Mouse (Mus musculus) embryo, embryonic 11.5 days (tissue): ENCODE results near the gene Prss56.

Source experiments
- DNase-seq: peaks from one replicate; pipeline ENCODE4 v3.0.0-alpha.2; 2012; ENCODE audit warnings: low read depth, low spot score

Prss56 gene

DNA sequence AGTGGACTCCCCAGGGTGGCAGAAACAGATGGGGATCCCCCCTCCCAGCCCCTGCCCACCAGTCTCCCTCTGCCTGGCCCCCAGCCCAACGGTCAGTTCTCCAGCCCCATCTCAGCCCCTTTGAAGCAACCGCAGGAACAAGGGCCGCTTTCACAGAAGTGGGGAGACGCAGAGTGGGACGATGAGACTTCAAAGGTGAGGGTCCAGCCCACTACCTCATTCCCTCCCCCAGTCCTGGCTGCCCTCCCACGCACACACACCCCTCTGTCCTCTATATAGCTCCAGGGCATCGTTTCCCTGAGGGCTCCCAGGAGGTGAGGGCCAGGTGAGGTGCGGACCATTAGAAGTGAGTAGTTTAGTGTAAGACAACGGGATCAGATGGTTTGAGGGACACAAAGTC, at the start of gene Prss56:
Gene Prss56 (plus strand): TSS at position 301 of the 400 bp plus-strand sequence.
- DNase-seq, result no peak

DNA sequence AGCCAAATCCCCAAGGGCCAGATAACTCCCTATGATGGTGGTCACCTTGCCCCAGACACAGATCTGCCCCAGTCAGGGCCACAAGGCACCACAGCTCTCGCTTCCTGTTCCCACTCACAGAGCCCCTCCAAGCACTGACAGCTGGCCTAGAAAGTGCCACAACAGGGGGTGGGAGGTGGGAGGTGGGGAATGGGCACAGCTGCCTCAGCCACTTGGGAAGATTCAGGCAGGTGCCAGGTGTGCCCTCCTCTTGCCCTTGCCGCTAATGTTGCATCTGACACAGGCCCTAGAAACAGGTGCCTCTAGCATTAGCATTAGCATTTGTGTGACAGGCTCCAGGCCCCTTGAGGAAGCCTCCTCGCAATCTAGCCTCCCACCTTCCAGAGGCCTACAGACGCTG, 41.6 kb upstream of the Prss56 start:
- DNase-seq, result no peak

DNA sequence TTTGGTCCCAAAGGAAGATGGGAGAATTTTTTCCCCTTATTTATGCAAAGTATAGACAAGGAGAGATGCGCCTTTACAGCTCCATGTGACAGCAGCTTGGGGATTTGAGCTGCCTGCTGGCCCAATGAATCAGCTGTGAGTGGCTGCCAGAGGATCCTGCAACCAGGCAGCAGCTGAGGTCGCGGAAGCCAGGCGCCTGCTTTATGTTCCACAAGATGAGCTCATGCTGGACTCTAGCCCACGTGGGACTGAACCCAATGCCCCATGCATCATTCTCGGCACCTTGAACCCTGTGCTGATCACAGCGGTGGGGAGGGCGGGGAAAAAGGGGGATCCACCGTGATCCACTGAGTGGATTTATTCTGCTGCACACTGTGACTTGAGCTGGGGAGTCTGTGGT, 40.7 kb upstream of the Prss56 start:
- no peak for DNase-seq

DNA sequence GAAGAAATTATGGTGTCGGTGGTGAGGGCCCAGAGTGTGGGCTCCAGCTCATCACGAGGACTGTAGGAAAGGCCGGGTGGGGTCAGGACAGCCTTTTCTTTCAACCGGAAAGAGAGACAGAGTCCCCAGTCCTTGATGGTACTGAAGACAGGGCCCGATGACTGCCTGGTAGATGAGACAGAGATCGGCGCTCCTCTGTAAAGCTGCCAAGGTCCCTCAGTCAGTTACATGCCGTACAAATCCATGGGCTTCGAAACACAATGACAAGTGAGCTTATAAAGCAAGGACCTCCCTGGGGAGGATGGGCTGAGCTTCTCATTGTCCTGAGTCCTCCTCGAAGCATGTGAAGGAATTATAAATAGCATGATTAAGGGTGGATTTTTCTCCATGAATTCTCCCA, 40.0 kb upstream of the Prss56 start:
- DNase-seq, result no peak

DNA sequence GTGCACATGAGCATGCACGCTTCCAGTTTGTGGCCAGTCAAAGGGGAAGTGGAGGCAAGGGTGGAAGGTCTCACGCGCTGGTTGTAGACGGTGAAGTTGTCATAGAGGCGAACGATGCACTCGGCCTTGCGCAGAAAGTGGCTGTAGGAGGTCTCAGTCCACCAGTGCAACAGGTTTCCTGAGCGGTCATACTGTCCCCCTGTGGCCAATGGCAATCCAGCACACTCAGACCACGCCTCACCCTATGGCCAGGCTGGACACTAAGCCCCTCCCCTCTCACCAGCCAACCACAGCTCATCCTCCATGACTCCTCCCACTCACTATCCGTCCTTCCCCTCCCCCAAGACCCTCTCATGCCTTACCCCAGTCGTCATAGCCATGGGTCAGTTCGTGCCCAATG, 33.7 kb upstream of the Prss56 start:
- no peak for DNase-seq

DNA sequence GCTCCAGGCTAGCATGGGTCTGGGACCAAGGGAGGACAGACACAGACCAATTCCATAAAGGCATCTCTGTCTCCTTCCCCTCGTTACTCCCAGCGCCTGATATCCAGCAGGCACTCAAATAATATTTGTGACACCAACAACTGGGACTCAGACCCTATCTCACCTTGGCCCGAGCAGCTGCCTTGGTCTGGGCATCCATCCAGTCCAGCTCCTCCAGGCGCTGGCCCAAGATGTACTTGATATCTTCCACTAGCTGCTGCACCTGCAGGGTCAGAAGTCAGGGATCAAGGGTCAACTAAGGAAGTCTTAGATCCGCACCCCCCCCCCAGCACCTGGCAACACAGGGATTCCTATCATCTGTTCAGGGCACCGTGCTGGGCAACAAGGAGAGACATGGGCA, 31.8 kb upstream of the Prss56 start:
- no peak for DNase-seq

DNA sequence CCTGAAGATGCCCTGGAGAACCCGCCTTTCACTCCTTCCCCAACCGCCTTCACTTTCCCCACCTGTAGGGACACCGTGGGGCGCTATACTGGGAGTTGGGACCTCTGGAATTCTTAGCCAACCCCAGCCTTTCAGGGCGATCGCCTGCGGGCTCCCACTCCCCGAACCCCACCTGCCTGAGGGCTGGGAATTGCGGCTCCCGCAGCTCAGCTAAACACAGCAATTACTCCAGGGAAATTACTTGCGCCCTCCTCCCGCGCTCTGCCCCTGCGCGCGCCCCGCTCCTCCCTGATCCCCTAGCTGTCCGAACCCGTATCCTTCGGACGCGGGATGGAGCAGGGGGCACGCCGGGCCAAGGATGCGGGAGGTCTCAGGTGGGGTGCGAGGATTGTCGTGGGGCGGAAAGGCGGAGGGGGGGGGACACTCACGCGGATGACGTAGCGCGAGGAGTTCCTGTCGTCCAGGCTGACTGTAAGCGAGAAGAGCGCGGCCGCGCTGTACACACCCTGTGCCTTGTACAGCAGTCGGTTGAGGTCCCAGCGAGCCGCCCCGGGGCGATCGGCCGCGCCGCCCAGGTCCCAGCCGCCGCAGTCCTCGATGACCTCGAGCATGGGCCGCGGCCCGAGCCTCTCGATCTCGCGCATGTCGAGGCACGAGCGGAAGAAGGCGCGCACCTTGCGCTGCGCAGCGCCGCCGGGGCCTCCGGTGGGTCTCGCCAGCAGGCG, 29.2 kb upstream of the Prss56 start:
- no peak for DNase-seq

DNA sequence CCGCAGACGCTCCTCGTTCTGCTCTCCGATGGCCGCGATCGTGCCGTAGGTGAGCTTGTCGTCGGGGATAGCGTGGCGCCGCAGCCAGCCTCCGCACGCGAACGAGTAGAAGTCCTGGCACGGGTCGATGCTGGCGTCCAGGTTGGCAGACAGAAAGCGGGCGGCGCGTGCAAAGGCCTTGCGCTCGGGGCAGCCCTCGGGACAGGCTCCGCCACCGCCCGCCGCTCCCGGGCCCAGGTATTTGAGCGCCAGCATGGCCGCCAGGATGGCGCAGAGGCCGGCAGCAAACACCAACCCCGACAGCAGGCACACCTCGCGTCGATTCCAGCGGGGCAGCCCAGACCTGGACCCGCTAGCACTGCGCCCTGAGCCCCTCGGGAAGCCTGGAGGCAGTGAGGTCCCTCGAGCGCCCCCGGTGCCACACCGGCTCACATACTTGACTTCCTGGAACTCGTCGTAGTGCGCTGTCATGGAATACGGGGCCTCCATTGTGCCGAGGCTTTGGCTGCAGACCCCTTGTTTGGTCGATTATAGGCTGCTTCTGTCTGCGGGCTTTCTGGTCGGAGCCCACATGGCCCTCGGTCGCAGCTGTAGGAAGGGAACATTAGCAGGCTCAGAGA, 28.5 kb upstream of the Prss56 start:
- no peak for DNase-seq

DNA sequence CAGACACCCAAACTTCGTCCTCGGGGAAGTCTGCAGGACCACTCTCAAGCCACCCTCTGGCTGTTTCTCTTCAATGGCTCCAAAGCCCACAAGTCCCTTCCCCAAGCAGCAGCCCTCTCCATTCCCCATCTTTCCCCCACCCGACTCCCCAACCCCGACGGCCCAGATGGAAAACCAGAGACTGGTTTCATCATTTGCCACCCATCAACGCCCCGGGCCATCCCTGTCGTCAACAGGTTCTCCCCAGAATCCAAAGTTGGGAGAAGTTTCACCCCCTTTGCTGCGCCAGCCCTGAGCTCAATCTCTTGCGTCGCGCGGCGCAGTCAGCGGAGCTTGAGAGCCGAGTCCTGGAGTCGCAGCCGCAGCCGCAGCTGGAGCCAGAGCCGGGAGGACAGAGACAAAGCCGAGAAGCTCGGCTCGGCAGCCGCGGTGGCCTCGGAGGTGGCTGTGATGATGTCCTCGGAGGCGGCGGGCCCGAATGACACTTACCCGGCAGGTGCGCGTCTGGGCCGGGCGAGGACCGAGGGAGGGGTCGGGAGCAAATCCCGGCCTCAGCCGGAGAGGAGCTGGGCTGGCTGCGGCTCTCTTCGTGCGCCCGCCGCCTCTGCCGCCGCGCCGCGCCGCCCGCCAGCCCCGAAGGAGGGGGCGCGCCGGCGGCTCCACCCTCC, 27.4 kb upstream of the Prss56 start:
- no peak for DNase-seq

DNA sequence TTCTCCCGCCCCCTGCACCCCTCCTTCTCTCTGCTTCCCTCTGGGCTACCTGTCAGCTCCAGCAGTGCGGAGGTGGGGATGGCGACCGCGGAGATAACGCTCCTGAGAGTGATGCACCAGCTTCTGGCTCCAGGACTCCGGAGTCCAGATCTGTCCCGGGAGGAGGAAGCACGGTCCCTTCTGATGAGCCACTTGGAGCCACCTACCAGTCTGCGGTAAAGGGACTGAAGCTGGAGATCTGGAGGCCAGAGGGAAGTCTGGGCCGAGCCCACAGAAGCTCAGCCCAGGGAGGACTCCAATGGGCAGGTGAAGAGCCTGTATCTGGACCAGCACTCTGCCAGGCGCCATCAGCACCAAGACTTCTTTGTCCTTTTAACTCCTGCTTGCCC, 26.9 kb upstream of the Prss56 start, which contains the start of gene Ecel1:
Gene Ecel1 (minus strand): TSS at position 323 of the 389 bp plus-strand sequence.
- no peak for DNase-seq

DNA sequence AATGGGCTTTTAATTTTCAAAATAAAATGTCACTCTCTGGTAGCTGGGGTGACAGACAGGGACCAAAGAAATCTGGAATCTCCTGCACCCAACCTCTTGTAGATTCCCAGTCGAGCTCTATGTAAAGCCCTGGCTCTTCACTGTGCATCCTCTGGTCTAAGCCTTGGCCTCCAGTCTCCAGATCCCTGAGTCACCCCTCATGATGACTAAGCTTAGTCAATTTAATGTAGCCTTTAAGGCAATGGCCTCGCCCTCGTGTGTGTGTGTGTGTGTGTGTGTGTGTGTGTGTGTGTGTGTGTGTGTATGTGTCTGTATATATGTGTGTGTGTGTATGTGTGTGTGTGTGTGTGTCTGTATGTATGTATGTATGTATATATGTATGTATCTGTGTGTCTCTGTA, 23.7 kb upstream of the Prss56 start:
- no peak for DNase-seq

DNA sequence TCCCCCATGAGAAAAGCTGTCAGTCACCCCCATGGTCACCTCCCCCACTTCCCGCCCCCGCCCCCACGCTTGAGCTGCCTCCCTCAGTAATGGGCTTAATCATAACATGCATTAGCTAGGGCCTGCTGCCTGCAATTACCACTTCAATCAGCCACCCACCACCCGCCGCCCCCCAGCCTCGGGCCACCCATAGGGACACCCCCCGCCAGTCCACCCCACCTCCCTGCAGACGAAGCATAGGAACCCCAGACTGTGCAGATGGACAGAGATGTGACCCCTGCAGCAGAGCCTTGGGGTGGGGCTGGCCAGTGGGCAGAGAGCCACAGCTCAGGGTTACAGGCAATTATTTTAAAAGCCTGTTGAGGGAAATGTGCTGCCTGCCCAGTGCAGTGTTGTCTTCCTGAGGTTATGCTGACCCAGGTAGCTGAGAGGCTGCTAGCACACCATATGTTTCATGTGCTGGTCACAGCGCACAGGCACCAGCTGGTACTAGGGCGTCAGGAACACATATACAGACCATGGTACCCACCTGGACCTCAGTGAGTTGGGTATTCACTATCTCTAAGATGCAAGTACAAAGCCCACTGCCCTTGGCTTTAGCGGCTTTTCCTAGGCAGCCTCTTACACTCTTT, 18.8 kb upstream of the Prss56 start:
- no peak for DNase-seq

DNA sequence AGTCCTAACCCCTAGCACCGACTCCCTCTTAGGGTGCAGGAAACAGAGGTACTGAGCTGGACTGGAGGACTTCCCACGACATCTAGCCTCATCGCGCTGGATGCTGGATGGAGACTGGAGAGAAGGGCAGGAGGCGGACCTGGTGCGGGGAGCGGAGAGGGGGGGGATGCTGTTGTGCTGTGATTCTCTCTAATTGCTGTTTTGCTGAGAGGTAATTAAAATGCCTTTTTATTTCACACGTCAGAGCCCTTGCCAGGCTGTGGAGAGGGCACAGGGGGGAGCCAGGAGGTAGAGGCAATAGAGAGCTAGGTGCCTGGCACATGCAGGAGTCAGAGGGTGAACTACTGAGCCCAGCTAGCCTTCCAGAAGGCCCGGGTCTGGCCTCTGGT, 18.3 kb upstream of the Prss56 start:
- no peak for DNase-seq

DNA sequence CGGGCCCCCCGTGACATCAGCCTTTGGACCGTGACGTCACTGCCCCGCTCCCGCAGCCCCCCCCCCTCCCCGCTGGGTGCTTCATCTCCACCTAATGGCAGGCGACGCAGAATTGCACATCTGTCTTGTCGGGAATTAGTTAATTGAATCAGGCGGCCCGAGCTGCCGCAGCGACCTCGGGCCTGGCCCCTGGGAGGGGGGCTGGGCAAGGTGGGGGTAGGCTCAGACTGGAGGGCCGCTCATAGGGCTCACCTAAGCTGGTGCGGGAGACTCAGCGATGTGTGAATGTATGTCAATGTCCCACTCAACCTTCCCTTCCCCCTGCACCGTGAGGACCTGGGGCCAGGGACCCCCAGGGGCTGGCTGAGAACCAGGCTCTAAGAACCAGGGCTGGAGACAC, 12.7 kb upstream of the Prss56 start:
- DNase-seq, result no peak

DNA sequence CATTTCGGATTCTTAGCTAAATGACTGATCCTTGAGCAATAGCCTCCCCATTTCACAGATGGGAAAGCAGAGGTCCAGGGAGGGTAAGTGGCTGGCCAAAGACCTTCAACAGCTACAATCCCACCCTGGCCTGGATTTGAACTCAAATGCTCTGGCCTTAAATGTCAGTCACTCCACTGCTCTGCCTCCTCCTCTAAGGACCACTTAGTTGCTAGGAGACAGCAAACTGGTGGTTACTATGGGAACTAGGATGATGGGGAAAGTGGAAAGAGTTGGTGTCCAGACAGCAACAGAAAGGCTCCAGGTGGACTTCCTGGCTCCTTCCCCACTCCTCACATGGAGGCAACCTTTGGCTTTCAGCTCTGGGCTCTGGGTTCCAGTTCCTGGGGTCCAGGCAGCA, 11.8 kb upstream of the Prss56 start:
- DNase-seq, result no peak

DNA sequence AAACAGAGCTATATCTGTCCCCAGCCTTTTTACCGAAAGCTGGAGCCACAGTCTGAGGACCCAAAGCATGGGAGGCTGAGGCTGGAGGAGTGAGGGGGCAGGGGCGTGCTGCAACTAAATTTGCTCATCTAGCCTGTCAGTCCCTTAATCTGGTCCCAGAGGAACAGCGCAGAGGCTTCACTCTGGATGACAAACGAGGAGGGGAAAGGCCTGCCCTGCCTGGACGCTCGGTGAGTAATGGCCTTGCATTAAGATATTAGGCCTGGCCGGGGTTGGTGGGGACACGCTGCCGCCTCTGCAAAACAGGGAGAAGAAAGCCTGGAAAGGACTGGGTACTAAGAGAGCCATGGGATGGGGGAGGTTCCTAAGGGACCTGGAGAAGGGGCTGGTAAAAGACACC, 10.8 kb upstream of the Prss56 start:
- DNase-seq, result no peak

DNA sequence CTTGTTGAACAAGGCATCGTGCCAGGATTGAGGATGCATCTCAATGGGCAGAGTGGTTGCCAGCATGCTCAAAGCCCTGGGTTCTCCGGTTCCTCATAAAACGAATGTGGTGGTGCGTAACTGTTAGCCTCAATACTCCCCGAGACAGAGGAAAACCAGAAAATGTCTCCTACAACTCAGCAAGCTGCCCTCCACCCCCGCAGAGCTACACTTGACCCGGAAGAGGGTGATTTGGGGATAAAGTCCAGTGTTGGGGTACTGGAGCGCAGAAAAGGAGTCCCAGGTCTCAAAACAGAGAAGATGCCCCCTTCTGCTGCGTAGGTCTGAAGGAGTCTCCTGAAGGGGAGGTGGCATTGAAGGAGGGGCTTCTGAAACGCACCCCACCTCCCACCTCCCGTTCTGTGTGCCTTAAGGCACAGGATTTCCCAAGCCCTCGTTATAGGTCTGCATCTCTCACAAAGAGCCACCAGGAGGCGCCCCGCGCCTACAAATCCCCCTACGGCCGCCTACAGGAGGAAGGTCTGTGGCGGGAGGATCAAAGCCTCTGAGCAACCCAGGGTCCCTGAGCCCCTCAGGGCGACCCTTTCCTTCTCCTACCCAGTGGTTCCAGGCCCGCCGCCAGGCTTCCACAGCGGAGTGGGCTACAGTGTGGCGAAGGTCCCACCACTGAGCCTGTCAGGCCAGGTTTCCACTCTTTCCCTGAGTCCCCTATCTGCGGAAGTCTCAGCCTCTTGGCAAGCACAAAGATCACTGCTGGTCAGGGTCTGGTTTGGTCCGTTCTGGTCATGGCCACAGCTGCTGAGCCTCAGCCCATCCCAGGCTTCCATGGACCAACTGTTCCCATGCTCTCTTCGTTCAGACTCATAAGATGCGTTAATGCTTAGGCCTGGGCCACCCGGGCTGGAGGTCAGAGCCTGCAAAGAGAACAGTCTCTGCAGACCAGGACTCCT, 8.8 kb upstream of the Prss56 start:
- peak; percentile 58 for DNase-seq

DNA sequence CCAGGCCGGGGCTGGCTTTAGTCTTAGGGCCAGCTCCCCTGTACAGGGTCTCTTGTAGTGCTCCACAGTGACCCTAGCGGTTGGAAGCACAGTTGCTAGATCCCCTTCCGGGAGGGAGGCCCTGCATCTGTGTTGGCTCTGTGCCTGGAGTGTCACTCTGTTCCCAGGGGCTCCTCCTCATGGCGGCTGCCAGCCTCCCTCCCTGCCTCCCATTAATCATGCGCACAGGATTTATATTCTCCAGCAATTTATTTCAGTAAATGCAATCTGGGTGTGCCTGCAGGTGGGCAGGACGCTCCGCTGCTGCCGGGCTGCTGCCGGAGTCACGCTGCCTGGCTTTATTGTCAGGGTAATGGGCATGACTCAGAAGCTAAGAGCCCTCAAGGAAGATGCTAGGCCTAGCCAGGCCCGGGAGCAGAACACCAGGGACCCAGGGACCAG, 7.2 kb upstream of the Prss56 start:
- DNase-seq, result peak; percentile 50

DNA sequence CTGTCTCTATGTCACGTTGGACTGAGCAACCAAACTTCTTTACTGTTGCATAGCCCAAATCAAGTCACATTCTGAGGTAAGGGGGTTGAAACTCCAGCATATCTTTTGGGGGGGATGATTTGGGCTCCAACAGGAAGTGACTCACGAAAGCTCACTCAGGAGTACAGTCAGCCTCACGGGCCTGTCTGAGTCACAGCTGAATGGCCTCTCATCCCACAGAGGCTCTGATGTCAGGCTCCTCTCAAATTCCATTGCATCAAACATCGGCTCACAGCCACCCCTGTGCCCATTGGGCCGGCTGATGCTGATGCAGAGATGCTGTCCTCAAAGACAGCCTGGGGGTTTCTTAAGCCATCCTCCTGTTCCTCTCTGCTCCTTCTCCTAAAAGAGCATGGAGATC, 2.2 kb upstream of the Prss56 start:
- DNase-seq, result no peak

DNA sequence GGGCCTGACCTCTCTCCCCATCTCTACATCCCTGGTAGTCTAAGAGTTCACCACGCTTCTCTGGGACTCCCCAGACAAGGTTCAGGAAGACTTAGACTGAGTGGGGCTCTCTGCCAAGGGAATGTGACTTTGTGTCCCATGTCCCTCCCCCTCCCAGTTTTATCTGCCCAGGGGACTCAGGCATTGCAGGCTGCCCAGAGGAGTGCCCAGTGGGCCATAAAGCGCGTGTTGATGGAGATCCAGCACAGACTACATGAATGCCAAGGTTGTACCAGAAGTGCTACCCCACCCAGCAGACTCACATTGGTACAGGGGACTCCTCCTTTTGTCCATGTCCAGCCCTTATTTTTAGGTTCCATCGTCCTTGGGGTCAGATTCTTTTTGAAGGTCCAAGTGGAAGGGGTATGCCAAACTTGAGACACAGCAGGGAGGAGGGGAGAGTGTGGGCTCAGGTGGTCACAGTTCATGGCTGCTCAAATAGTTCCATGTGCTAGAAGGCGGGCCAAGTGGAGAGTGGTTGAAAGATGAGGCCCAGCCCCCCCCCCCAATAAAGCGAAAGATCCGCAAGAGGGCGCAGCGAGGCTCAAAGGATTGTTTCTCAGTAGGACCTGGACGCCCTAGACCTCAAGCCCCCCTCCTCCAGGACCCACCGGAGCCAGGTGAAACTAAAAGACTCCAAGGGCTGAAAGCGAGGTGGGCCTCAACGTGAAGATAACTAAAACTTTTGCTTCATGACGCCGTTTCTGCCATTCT, 1.1 kb downstream of the Prss56 start:
- no peak for DNase-seq

DNA sequence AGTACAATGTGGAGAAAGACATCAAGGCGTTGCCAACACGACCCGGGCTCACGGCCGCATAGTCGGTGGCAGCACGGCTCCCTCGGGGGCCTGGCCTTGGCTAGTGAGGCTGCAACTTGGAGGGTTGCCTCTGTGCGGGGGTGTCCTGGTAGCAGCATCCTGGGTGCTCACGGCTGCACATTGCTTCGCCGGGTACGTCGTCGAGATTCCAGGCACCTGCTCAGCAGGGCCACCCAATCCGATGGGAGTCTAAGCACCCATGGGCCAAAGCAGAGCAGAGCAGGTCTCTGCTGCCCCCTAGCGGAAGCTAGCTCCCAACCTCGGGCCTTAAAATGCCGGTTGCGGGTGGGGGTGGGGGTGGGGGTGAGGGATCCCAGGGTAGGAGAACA, 1.6 kb downstream of the Prss56 start:
- no peak for DNase-seq
